Mouse (Mus musculus) intestine, postnatal 0 days (tissue): Measurements from ENCODE around the gene Slc26a9. TPM values are rescaled to one million over a fixed set of nuclear protein-coding genes. Genes with fewer than 3 reads are reported as not detected.

Source experiments
- ATAC-seq: fragments of 200-750 bp; cut with Nextera tagmentation; 2 replicates; pipeline ENCODE4 v1.8.0; 2017; ENCODE audit warnings: mild to moderate bottlenecking, moderate TSS enrichment, moderate library complexity
- H3K27ac ChIP-seq: fragments of 300-500 bp; sonication (generic); 2 replicates; pipeline ENCODE4 v1.5.1; 2014; ENCODE audit warnings: mild to moderate bottlenecking, low read depth, low read length, moderate library complexity
- H3K27me3 ChIP-seq: fragments of 300-500 bp; sonication (generic); replicated peaks from 2 replicates; pipeline ENCODE4 v1.6.1; 2014; ENCODE audit warnings: low read length, mixed read lengths; ENCODE audit not compliant: control insufficient read depth, insufficient read depth
- H3K36me3 ChIP-seq: fragments of 300-500 bp; sonication (generic); 2 replicates; pipeline ENCODE4 v1.6.1; 2014; ENCODE audit warnings: mild to moderate bottlenecking, moderate library complexity; ENCODE audit not compliant: control insufficient read depth, insufficient read depth
- H3K4me1 ChIP-seq: fragments of 300-500 bp; sonication (generic); replicated peaks from 2 replicates; pipeline ENCODE4 v1.6.1; 2014; ENCODE audit warnings: antibody characterized with exemption, low read length, mixed read lengths; ENCODE audit not compliant: control insufficient read depth, insufficient read depth
- H3K4me2 ChIP-seq: fragments of 300-500 bp; sonication (generic); replicated peaks from 2 replicates; pipeline ENCODE4 v1.6.1; 2014; ENCODE audit warnings: low read depth, mild to moderate bottlenecking, moderate library complexity
- H3K4me3 ChIP-seq: fragments of 300-500 bp; sonication (generic); 2 replicates; pipeline ENCODE4 v1.5.1; 2014; ENCODE audit warnings: low read depth, low read length
- H3K9ac ChIP-seq: fragments of 300-500 bp; sonication (generic); 2 replicates; pipeline ENCODE4 v1.6.1; 2014; ENCODE audit warnings: mild to moderate bottlenecking, low read depth, low read length
- H3K9me3 ChIP-seq: fragments of 300-500 bp; sonication (generic); 2 replicates; pipeline ENCODE4 v1.6.1; 2016; ENCODE audit warnings: mixed run types; ENCODE audit not compliant: control insufficient read depth
- CTCF ChIP-seq: sonication (generic); IDR thresholded peaks from 2 replicates; pipeline ENCODE4 v1.5.1; 2016; ENCODE audit warnings: low read depth, mild to moderate bottlenecking, control low read depth, antibody characterized with exemption, moderate library complexity
- WGBS: fragments of 180-500 bp; shearing (Covaris S2); extraction: QIAGEN DNeasy Blood & Tissue Kit; methylation state at CpG from one replicate; pipeline ENCODE4 v1.1.7; 2014; 5-methylcytosine and 5-hydroxymethylcytosine counted together
- polyA plus RNA-seq: library from polyadenylated mRNA; unstranded; fragments of >200 nt; fragmentation: Nextera tagmentation; extraction: Ambion mirVana; gene quantifications from 2 replicates; pipeline ENCODE4 v1.2.1, GENCODE M21; 2015

Gene Slc26a9
- polyA plus RNA-seq, 1 experiment from 2014 or later, result 0.03 TPM

- Histone ChIP-seq H3K27me3 (no peaks in the 10 kb centered on the region), H3K27ac (no peak overlapping the region), H3K4me1 (no peaks in the 10 kb centered on the region), H3K4me2 (no peak overlapping the region), H3K9me3 (no peaks in the 10 kb centered on the region), H3K9ac (no peak overlapping the region), H3K4me3 (no peak overlapping the region), H3K36me3 (0 out of 2 replicates have a peak, but pooled peaks cover 4% of the 10 kb centered on the region)
- WGBS, result 98% methylated on average over 3 of the region's 3 CpGs
- TF ChIP-seq CTCF, result no peak
- ATAC-seq, result no peak
Measured at GRCm38 (mm10) chr1:131804166-131804565, 60.3 kb downstream of the Slc26a9 start.

GRCm38 (mm10) chr1:131808986-131809385 lies 65.2 kb downstream of the Slc26a9 start:
- Histone ChIP-seq H3K4me2 (no peak overlapping the region), H3K36me3 (no peaks in the 10 kb centered on the region), H3K27ac (no peak overlapping the region), H3K27me3 (no peaks in the 10 kb centered on the region), H3K4me3 (no peak overlapping the region), H3K9me3 (no peaks in the 10 kb centered on the region), H3K4me1 (no peaks in the 10 kb centered on the region), H3K9ac (no peak overlapping the region)
- 73% methylated on average over 1 of the region's 1 CpGs for WGBS
- ATAC-seq, result no peak
- no peak for TF ChIP-seq CTCF

GRCm38 (mm10) chr1:131809651-131810050 lies 65.8 kb downstream of the Slc26a9 start:
- 65% methylated on average over 2 of the region's 2 CpGs for WGBS
- Histone ChIP-seq H3K27ac (no peak overlapping the region), H3K4me3 (no peak overlapping the region), H3K27me3 (no peaks in the 10 kb centered on the region), H3K4me2 (no peak overlapping the region), H3K36me3 (no peaks in the 10 kb centered on the region), H3K9me3 (no peaks in the 10 kb centered on the region), H3K9ac (no peak overlapping the region), H3K4me1 (no peaks in the 10 kb centered on the region)
- no peak for TF ChIP-seq CTCF
- no peak for ATAC-seq

- no peak overlapping the region for H3K9ac ChIP-seq
- H3K27me3 ChIP-seq, result no peaks in the 10 kb centered on the region
- no peaks in the 10 kb centered on the region for H3K4me1 ChIP-seq
- WGBS, result 79% methylated on average over 1 of the region's 1 CpGs
- TF ChIP-seq CTCF, result no peak
- H3K36me3 ChIP-seq, result no peaks in the 10 kb centered on the region
- no peak for ATAC-seq
- H3K27ac ChIP-seq, result no peak overlapping the region
- no peak overlapping the region for H3K4me3 ChIP-seq
- no peaks in the 10 kb centered on the region for H3K9me3 ChIP-seq
- H3K4me2 ChIP-seq, result no peak overlapping the region
Measured at GRCm38 (mm10) chr1:131811393-131811792, 67.6 kb downstream of the Slc26a9 start.

- ATAC-seq, result no peak
- Histone ChIP-seq H3K4me1 (no peaks in the 10 kb centered on the region), H3K9me3 (no peaks in the 10 kb centered on the region), H3K27me3 (no peaks in the 10 kb centered on the region), H3K27ac (no peak overlapping the region), H3K4me3 (no peak overlapping the region), H3K36me3 (no peaks in the 10 kb centered on the region), H3K4me2 (no peak overlapping the region), H3K9ac (no peak overlapping the region)
- WGBS, result 64% methylated on average over 9 of the region's 9 CpGs
- TF ChIP-seq CTCF, result no peak
Measured at GRCm38 (mm10) chr1:131812006-131812405, 68.2 kb downstream of the Slc26a9 start.

- Histone ChIP-seq H3K27ac (no peak overlapping the region), H3K4me3 (no peak overlapping the region), H3K27me3 (no peaks in the 10 kb centered on the region), H3K9me3 (no peaks in the 10 kb centered on the region), H3K4me2 (no peak overlapping the region), H3K4me1 (no peaks in the 10 kb centered on the region), H3K36me3 (no peaks in the 10 kb centered on the region), H3K9ac (no peak overlapping the region)
- no peak for TF ChIP-seq CTCF
- no peak for ATAC-seq
- WGBS, result 90% methylated on average over 9 of the region's 9 CpGs
Measured at GRCm38 (mm10) chr1:131812631-131813295, 68.9 kb downstream of the Slc26a9 start.

GRCm38 (mm10) chr1:131813731-131814130 lies 69.9 kb downstream of the Slc26a9 start:
- Histone ChIP-seq H3K9ac (no peak overlapping the region), H3K4me2 (no peak overlapping the region), H3K4me1 (no peaks in the 10 kb centered on the region), H3K9me3 (no peaks in the 10 kb centered on the region), H3K27ac (no peak overlapping the region), H3K27me3 (no peaks in the 10 kb centered on the region), H3K36me3 (no peaks in the 10 kb centered on the region), H3K4me3 (no peak overlapping the region)
- TF ChIP-seq CTCF, result no peak
- WGBS, result 96% methylated on average over 4 of the region's 4 CpGs
- no peak for ATAC-seq
